Mouse (Mus musculus): ENCODE measurements around the gene Trpm3. TPM values are rescaled to one million over a fixed set of nuclear protein-coding genes. Genes with fewer than 3 reads are reported as not detected.

The Trpm3 gene
- polyA plus RNA-seq, 1 experiment from 2014 or later = 6.4 TPM

DNA sequence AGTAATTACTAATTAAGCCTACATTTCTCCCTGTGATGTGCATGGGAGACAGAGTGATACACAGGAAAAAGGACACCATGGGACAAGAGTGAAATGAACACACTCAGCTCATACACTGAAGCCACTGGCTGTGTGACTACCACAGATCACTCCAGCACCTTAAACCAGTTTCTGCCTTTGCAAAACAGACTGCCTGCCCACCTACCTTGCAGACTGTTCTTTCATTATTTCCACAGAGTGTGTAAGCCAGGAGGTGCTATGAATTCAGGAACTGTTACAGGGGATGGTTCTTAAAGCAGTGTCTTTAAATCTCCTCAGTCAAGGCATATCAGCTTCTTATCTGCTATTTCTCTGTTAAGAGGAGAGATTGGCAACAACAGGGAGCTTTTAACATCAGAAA lies 642.7 kb downstream of the Trpm3 start:
- ATAC-seq (ENCODE audit: low read depth) (no peak), DNase-seq (ENCODE audit: low spot score) (no peak)
- Histone ChIP-seq H3K9ac (ENCODE audit: low read depth, low read length) (no peak overlapping the region), H3K4me3 (ENCODE audit: low read depth, low read length) (no peak overlapping the region), H3K4me1 (ENCODE audit: control insufficient read depth, insufficient read depth, low read length) (no peaks in the 10 kb centered on the region), H3K36me3 (ENCODE audit: control insufficient read depth, insufficient read depth, low read length) (no peaks in the 10 kb centered on the region), H3K9me3 (ENCODE audit: control insufficient read depth, low read length) (peaks cover under 1% of the 10 kb centered on the region; the same call in 1 of the 2 replicates), H3K27ac (replicated peaks; ENCODE audit: low read depth, low read length) (no peak overlapping the region), H3K4me2 (ENCODE audit: low read depth, low read length) (no peak overlapping the region), H3K27me3 (replicated peaks; ENCODE audit: control insufficient read depth, insufficient read depth, low read length) (no peaks in the 10 kb centered on the region)

DNA sequence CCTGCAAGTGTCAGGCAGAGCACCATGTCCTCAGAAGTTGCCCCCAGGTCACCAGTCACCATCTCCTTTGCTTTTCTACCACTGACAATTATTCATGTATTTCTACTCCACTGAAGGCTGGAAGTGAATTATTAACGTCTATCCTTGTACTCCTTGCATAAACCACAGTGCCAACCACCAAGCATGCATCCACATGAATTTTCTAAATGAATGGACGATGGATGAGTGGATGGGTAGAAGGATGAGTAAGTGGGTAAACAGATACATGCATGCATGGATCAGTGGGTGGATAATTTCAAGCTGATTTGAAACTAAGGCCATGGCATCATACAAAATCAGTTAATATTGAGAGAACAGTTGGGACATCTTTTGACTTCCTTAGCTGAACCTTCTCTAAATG lies 644.9 kb downstream of the Trpm3 start:
- no peak for ATAC-seq (ENCODE audit: low read depth)
- WGBS = 80% methylated on average over 2 of the region's 2 CpGs

DNA sequence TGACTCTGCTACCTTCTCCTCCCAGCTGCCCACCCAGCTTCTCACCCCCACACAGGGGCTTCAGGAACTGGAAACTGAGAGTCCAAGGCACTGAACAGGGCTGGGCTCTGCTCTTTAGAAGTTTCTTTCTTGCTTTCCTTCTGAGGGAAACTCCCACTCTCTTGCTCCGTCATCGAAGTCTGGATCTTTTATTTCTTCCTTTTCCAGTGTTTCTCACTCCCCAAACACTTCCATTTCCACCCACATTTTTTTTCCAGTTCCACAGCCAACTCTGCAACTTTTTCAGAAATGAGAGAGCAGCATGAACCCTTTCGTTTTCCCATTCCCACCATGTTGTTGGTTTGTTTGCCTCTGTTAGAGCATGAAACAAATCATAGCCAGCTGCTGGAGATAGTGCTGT lies 650.9 kb downstream of the Trpm3 start:
- Histone ChIP-seq H3K9ac (ENCODE audit: low read depth, low read length) (no peak overlapping the region), H3K4me3 (ENCODE audit: low read depth, low read length) (no peak overlapping the region), H3K27me3 (replicated peaks; ENCODE audit: control insufficient read depth, insufficient read depth, low read length) (no peaks in the 10 kb centered on the region), H3K27ac (replicated peaks; ENCODE audit: low read depth, low read length) (no peak overlapping the region), H3K9me3 (ENCODE audit: control insufficient read depth, low read length) (peaks cover 6% of the 10 kb centered on the region), H3K4me1 (ENCODE audit: control insufficient read depth, insufficient read depth, low read length) (no peaks in the 10 kb centered on the region), H3K36me3 (ENCODE audit: control insufficient read depth, insufficient read depth, low read length) (no peaks in the 10 kb centered on the region), H3K4me2 (ENCODE audit: low read depth, low read length) (no peak overlapping the region)
- DNase-seq (ENCODE audit: low spot score) (no peak), ATAC-seq (ENCODE audit: low read depth) (no peak)
- 82% methylated on average over 3 of the region's 3 CpGs for WGBS

More for the DNA sequence above, 644.9 kb downstream of the Trpm3 start:
- Histone ChIP-seq H3K4me3 (ENCODE audit: low read depth, low read length) (no peak overlapping the region), H3K27me3 (replicated peaks; ENCODE audit: control insufficient read depth, insufficient read depth, low read length) (no peaks in the 10 kb centered on the region), H3K4me1 (ENCODE audit: control insufficient read depth, insufficient read depth, low read length) (no peaks in the 10 kb centered on the region), H3K36me3 (ENCODE audit: control insufficient read depth, insufficient read depth, low read length) (no peaks in the 10 kb centered on the region), H3K27ac (replicated peaks; ENCODE audit: low read depth, low read length) (no peak overlapping the region), H3K9ac (ENCODE audit: low read depth, low read length) (no peak overlapping the region), H3K4me2 (ENCODE audit: low read depth, low read length) (no peak overlapping the region), H3K9me3 (ENCODE audit: control insufficient read depth, low read length) (peaks cover 6% of the 10 kb centered on the region)
- DNase-seq (ENCODE audit: low spot score) = no peak

DNA sequence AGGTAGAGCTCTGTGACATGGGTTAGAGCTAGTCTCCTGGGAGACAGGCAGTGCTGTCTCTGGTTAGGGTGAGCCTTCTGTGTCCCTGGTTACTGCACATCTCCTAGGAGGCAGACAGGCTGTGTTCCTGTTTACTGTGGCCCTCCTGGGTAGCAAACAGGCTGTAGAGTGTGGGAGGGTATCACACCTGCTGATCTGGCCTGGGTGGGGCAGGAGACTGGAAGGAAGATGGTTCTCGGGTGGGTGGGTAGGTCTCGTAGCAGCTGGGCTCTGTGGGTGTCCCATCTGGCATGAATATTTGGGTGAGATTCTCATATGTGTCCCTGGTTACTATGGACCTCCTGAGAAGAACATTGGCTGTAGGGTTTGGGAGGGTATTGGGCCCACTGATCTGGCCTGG lies 658.1 kb downstream of the Trpm3 start:
- H3K4me2 ChIP-seq (ENCODE audit: low read depth, low read length) = no peak overlapping the region
- H3K9me3 ChIP-seq (ENCODE audit: control insufficient read depth, low read length) = no peaks in the 10 kb centered on the region
- H3K4me1 ChIP-seq (ENCODE audit: control insufficient read depth, insufficient read depth, low read length) = no peaks in the 10 kb centered on the region
- WGBS = 80% methylated on average over 2 of the region's 2 CpGs
- no peaks in the 10 kb centered on the region for H3K36me3 ChIP-seq (ENCODE audit: control insufficient read depth, insufficient read depth, low read length)
- DNase-seq (ENCODE audit: low spot score) (no peak), ATAC-seq (ENCODE audit: low read depth) (no peak)
- H3K27ac ChIP-seq (replicated peaks; ENCODE audit: low read depth, low read length) = no peak overlapping the region
- no peak overlapping the region for H3K4me3 ChIP-seq (ENCODE audit: low read depth, low read length)
- no peaks in the 10 kb centered on the region for H3K27me3 ChIP-seq (replicated peaks; ENCODE audit: control insufficient read depth, insufficient read depth, low read length)
- H3K9ac ChIP-seq (ENCODE audit: low read depth, low read length) = no peak overlapping the region

DNA sequence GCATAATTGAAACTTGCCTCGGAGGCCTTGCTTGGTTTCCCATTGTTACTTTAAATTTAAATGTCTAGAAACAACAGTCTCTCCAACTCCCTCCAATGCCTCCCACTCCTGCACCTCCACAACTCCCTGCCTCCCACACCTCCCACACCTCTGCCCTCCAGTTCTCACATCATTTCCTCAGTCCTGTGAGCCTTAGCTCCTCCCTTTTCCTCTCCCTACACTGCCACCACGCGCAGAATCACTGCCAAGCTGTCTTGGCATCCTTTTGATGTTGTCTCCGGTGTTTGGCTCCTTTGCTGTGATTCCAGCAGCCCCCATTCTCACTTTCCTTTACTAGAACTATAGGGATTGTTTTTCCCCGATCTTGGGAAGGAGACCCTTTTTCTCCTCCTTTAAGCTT lies 661.6 kb downstream of the Trpm3 start:
- 41% methylated on average over 5 of the region's 5 CpGs for WGBS
- ATAC-seq (ENCODE audit: low read depth) (no peak), DNase-seq (ENCODE audit: low spot score) (no peak)
- Histone ChIP-seq H3K4me2 (ENCODE audit: low read depth, low read length) (no peak overlapping the region), H3K4me3 (ENCODE audit: low read depth, low read length) (no peak overlapping the region), H3K4me1 (ENCODE audit: control insufficient read depth, insufficient read depth, low read length) (no peaks in the 10 kb centered on the region), H3K9ac (ENCODE audit: low read depth, low read length) (no peak overlapping the region), H3K27ac (replicated peaks; ENCODE audit: low read depth, low read length) (no peak overlapping the region), H3K36me3 (ENCODE audit: control insufficient read depth, insufficient read depth, low read length) (no peaks in the 10 kb centered on the region), H3K9me3 (ENCODE audit: control insufficient read depth, low read length) (no peaks in the 10 kb centered on the region), H3K27me3 (replicated peaks; ENCODE audit: control insufficient read depth, insufficient read depth, low read length) (no peaks in the 10 kb centered on the region)

DNA sequence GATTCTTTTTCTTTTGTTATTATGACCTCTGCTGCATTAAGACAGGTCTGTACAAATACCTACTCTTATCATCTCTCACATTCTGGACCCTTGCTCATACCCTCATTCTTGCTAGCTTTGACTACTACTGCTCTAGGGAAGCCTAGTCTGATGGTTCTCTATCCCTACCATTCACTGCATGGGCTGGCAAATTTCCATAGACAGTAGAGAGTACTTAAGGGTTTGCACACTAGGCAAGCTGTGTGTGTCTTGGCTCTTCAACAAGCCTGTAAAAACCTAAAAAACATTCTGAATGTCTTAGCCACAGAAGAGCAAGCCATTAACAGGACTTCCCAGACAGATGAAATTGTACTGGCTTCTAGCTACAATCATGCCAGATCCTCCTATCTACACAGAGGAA lies 664.5 kb downstream of the Trpm3 start:
- Histone ChIP-seq H3K27me3 (replicated peaks; ENCODE audit: control insufficient read depth, insufficient read depth, low read length) (no peaks in the 10 kb centered on the region), H3K9me3 (ENCODE audit: control insufficient read depth, low read length) (no peaks in the 10 kb centered on the region), H3K9ac (ENCODE audit: low read depth, low read length) (no peak overlapping the region), H3K4me3 (ENCODE audit: low read depth, low read length) (no peak overlapping the region), H3K4me2 (ENCODE audit: low read depth, low read length) (no peak overlapping the region), H3K36me3 (ENCODE audit: control insufficient read depth, insufficient read depth, low read length) (no peaks in the 10 kb centered on the region), H3K4me1 (ENCODE audit: control insufficient read depth, insufficient read depth, low read length) (no peaks in the 10 kb centered on the region), H3K27ac (replicated peaks; ENCODE audit: low read depth, low read length) (no peak overlapping the region)
- no peak for ATAC-seq (ENCODE audit: low read depth)
- DNase-seq (ENCODE audit: low spot score) = no peak

DNA sequence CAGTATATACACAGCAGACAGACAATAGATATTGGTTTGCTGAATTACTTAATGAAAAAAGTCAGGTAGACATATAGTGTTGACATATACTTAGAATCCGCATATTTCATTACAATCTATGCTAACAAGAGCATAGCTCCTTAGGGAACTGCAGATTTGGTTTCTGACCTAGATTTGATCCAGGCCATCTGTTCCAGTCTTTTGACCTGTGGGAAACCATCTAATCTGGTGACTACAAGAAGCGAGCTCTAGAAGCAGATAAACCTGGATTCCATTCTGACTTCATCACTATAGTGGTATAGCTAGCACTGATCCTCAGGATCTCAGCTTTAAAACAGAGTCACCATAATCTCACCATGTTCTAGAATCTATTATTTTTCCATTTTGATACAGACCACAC lies 665.5 kb downstream of the Trpm3 start:
- no peak for DNase-seq (ENCODE audit: low spot score)
- no peak overlapping the region for H3K9ac ChIP-seq (ENCODE audit: low read depth, low read length)
- H3K27ac ChIP-seq (replicated peaks; ENCODE audit: low read depth, low read length) = no peak overlapping the region
- WGBS = 66% methylated on average over 2 of the region's 2 CpGs
- no peaks in the 10 kb centered on the region for H3K9me3 ChIP-seq (ENCODE audit: control insufficient read depth, low read length)
- H3K4me3 ChIP-seq (ENCODE audit: low read depth, low read length) = no peak overlapping the region
- no peak for ATAC-seq (ENCODE audit: low read depth)
- H3K27me3 ChIP-seq (replicated peaks; ENCODE audit: control insufficient read depth, insufficient read depth, low read length) = no peaks in the 10 kb centered on the region
- no peaks in the 10 kb centered on the region for H3K4me1 ChIP-seq (ENCODE audit: control insufficient read depth, insufficient read depth, low read length)
- no peak overlapping the region for H3K4me2 ChIP-seq (ENCODE audit: low read depth, low read length)
- H3K36me3 ChIP-seq (ENCODE audit: control insufficient read depth, insufficient read depth, low read length) = no peaks in the 10 kb centered on the region

DNA sequence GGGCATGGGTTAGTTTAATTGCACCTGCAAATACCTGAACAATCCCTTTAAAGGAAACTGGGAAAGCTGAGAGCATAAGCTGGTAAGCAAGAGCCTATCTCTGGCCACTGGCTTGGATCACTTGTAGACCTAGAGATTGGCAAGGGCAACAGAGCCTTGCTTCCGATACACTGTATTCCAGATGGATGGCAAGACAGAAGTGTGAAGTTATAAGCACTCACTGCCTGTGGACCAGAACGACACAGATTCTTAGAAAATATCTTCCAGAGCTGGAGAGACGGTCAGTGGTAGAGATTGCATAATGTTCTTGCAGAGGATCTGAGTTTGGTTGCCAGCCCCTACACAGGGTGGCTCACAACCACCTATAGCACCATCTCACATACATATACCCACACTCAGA lies 671.4 kb downstream of the Trpm3 start:
- ATAC-seq (ENCODE audit: low read depth) = no peak
- no peak overlapping the region for H3K27ac ChIP-seq (replicated peaks; ENCODE audit: low read depth, low read length)

DNA sequence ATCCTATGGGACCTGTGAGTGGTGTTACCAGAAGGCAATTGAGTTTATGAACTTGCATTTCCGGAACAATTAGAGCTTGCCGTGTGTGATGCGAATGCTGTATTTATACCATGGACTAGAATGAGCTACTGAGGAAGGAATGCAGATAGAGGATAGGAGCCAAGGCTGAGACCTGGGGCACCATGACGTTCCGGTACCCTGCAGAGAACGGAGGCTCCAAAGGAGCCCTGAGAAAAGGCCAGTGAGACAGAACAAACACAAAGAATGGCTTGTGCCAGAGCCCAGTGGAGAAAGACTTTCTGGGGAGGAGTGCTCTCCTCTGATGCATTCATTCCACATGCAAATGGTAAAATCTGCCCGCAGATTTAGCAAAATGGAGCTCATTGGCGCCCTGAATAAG lies 682.9 kb downstream of the Trpm3 start:
- H3K27ac ChIP-seq (replicated peaks; ENCODE audit: low read depth, low read length) = no peak overlapping the region
- ATAC-seq (ENCODE audit: low read depth) (no peak), DNase-seq (ENCODE audit: low spot score) (no peak)
- H3K4me1 ChIP-seq (ENCODE audit: control insufficient read depth, insufficient read depth, low read length) = no peaks in the 10 kb centered on the region
- no peak overlapping the region for H3K4me3 ChIP-seq (ENCODE audit: low read depth, low read length)
- 73% methylated on average over 8 of the region's 8 CpGs for WGBS
- H3K4me2 ChIP-seq (ENCODE audit: low read depth, low read length) = no peak overlapping the region
- no peaks in the 10 kb centered on the region for H3K9me3 ChIP-seq (ENCODE audit: control insufficient read depth, low read length)
- no peaks in the 10 kb centered on the region for H3K27me3 ChIP-seq (replicated peaks; ENCODE audit: control insufficient read depth, insufficient read depth, low read length)
- no peak overlapping the region for H3K9ac ChIP-seq (ENCODE audit: low read depth, low read length)
- no peaks in the 10 kb centered on the region for H3K36me3 ChIP-seq (ENCODE audit: control insufficient read depth, insufficient read depth, low read length)

More for the DNA sequence above, 671.4 kb downstream of the Trpm3 start:
- Histone ChIP-seq H3K9ac (ENCODE audit: low read depth, low read length) (no peak overlapping the region), H3K4me1 (ENCODE audit: control insufficient read depth, insufficient read depth, low read length) (no peaks in the 10 kb centered on the region), H3K4me2 (ENCODE audit: low read depth, low read length) (no peak overlapping the region), H3K4me3 (ENCODE audit: low read depth, low read length) (no peak overlapping the region), H3K27me3 (replicated peaks; ENCODE audit: control insufficient read depth, insufficient read depth, low read length) (no peaks in the 10 kb centered on the region), H3K9me3 (ENCODE audit: control insufficient read depth, low read length) (no peaks in the 10 kb centered on the region), H3K36me3 (ENCODE audit: control insufficient read depth, insufficient read depth, low read length) (no peaks in the 10 kb centered on the region)
- DNase-seq (ENCODE audit: low spot score) = no peak
- 90% methylated on average over 3 of the region's 3 CpGs for WGBS
